22 mouse cellular contexts compared by ENCODE assay signal in the genomic region with DNA sequence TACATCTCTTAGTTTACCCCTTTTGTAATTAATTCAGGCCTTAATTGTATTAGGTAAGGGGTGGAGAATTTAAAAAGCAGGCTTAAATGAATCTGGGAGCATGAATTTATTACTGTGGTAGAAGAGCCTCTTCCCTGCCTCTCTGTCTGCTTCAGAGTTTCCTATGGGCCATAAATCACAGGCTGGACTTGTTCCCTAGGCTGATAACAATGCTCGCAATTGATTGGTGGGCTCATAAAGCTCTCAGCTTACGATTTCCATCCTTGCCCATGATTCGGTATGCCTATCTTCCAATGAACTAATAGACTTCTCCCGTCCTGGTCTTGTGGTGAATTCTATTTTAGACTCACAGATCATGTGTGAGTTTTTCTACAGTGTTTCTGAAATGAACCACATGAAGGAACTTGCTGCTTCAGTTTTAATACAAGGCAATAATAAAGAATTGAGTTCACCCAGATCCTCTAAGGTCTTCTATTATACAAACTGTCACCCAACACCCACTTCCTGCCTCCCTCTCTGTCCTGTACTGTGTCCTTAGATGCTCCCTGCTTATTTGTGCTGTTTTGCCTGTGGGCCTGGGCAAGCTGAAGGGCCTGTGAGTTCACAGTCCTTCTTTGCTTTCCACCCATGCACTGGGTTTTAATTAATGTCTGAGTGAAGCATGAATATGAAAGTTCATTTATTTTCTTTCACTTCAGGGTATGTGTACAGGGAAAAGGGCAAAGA.
DNase-seq lines count a peak whose midpoint lies in the region; ATAC-seq and TF ChIP-seq lines count a peak whose summit lies in the region.
"Had no signal": no experiment of that assay in that cellular context is flagged by ENCODE, and none has a peak within 500 bp of the region (broad histone marks: within the 10 kb centered on the region; RNA-seq: fewer than 3 reads in every experiment).

No protein-coding gene starts in this region.

- H3K4me1 ChIP-seq in lung, embryonic 14.5 days (ENCODE audit: insufficient read depth), result no peaks in the 10 kb centered on the region
- H3K4me1 ChIP-seq: embryonic facial prominence, embryonic 12.5 days; forebrain, embryonic 13.5 days; hindbrain, embryonic 10.5 days; limb, embryonic 12.5 days; midbrain, embryonic 13.5 days had no signal

- intact Hi-C loops in heart, postnatal 10 days (cut with DNase I), result no loop called here

- no peak overlapping the region for H3K9ac ChIP-seq in lung, embryonic 14.5 days
- H3K9ac ChIP-seq: embryonic facial prominence, embryonic 12.5 days; forebrain, embryonic 13.5 days; limb, embryonic 12.5 days; midbrain, embryonic 13.5 days had no signal

- no peak overlapping the region for H3K4me2 ChIP-seq in lung, embryonic 14.5 days
- H3K4me2 ChIP-seq: embryonic facial prominence, embryonic 12.5 days; forebrain, embryonic 13.5 days; limb, embryonic 12.5 days; midbrain, embryonic 13.5 days had no signal

- peak; percentile 54 for DNase-seq in embryo, embryonic 10 days (ENCODE audit: low spot score)
- no peak for DNase-seq in embryo, embryonic 9.5 days (ENCODE audit: extremely low spot score)
- DNase-seq in lung, embryonic 14.5 days, result peak; percentile 5
- DNase-seq in lung, adult 18-20 months, result no peak
- DNase-seq in embryo, embryonic 10.5 days (ENCODE audit: low spot score), result peak; percentile 58
- DNase-seq in kidney, postnatal 14 days, result peak; percentile 43
- no peak for DNase-seq in heart, postnatal 10 days
- DNase-seq in right cerebral cortex, postnatal 14 days, result no peak
- DNase-seq: adrenal gland, postnatal 25 days; cerebellum, adult 18-20 months; cerebellum, postnatal 25 days; gastrocnemius, postnatal 36 days; right cerebral cortex, adult 18-20 months; thymus, postnatal 14 days had no signal

- H3K27me3 ChIP-seq in lung, embryonic 14.5 days (ENCODE audit: insufficient read depth, low read length), result no peaks in the 10 kb centered on the region
- H3K27me3 ChIP-seq: embryonic facial prominence, embryonic 12.5 days; forebrain, embryonic 13.5 days; limb, embryonic 12.5 days; midbrain, embryonic 13.5 days had no signal

- no peak overlapping the region for H3K27ac ChIP-seq in lung, embryonic 14.5 days (ENCODE audit: low read depth)
- H3K27ac ChIP-seq: embryonic facial prominence, embryonic 12.5 days; forebrain, embryonic 13.5 days; hindbrain, embryonic 10.5 days; limb, embryonic 12.5 days; midbrain, embryonic 13.5 days had no signal

- H3K4me3 ChIP-seq in lung, embryonic 14.5 days (ENCODE audit: low read depth, low read length), result no peak overlapping the region
- H3K4me3 ChIP-seq: embryonic facial prominence, embryonic 12.5 days; erythroblast, embryonic 14.5 days; forebrain, embryonic 13.5 days; hindbrain, embryonic 10.5 days; limb, embryonic 12.5 days; midbrain, embryonic 13.5 days had no signal

- WGBS in lung, embryonic 14.5 days, result 33% methylated on average over 4 of the region's 4 CpGs

- TF ChIP-seq CTCF in lung, embryonic 14.5 days (IDR thresholded peaks at IDR 0.05; ENCODE audit: low read depth), result no peak

- H3K9me3 ChIP-seq in lung, embryonic 14.5 days (ENCODE audit: low read depth, low read length), result no peaks in the 10 kb centered on the region
- H3K9me3 ChIP-seq: embryonic facial prominence, embryonic 12.5 days; forebrain, embryonic 13.5 days; hindbrain, embryonic 10.5 days; limb, embryonic 12.5 days; midbrain, embryonic 13.5 days had no signal

- ATAC-seq in lung, embryonic 14.5 days (ENCODE audit: insufficient read depth), result no peak; the same call in 1 of the 2 replicates
- ATAC-seq: activated CD4-positive, CD25-positive, alpha-beta regulatory T cell, adult 4 months; CD4-positive, CD25-positive, alpha-beta regulatory T cell, adult 4 months; forebrain, embryonic 13.5 days; midbrain, embryonic 13.5 days had no signal

- H3K36me3 ChIP-seq in lung, embryonic 14.5 days (ENCODE audit: insufficient read depth), result no peaks in the 10 kb centered on the region
- H3K36me3 ChIP-seq: embryonic facial prominence, embryonic 12.5 days; hindbrain, embryonic 10.5 days; limb, embryonic 12.5 days; midbrain, embryonic 13.5 days had no signal

Comparison
In these comparisons a context has a peak if more than half of its experiments do, and no peak if none do; other contexts are left out.
1. DNase-seq: peak in embryo, embryonic 10 days (single experiment), lung, embryonic 14.5 days (single experiment), embryo, embryonic 10.5 days (single experiment) and kidney, postnatal 14 days (single experiment); none in embryo, embryonic 9.5 days (single experiment), lung, adult 18-20 months (0 of 2), heart, postnatal 10 days (0 of 2) and right cerebral cortex, postnatal 14 days (single experiment).